Mouse (Mus musculus): ENCODE measurements around the gene Arsk.

Arsk gene

GRCm38 (mm10) chr13:76098493-76099303, at the start of gene Arsk, which contains the start of gene Ttc37:
TSS of gene Arsk (minus strand) at chr13:76098660.
TSS of gene Ttc37 (plus strand) at chr13:76098734.
- peak; percentile 86 for DNase-seq (ENCODE audit: low spot score)

- DNase-seq (ENCODE audit: low spot score) = no peak
Measured at GRCm38 (mm10) chr13:76141117-76141808, 42.8 kb upstream of the Arsk start.

- no peak for DNase-seq (ENCODE audit: low spot score)
Measured at GRCm38 (mm10) chr13:76138862-76139261, 40.4 kb upstream of the Arsk start.

- no peak for DNase-seq (ENCODE audit: low spot score)
Measured at GRCm38 (mm10) chr13:76132415-76132814, 34.0 kb upstream of the Arsk start.

- no peak for DNase-seq (ENCODE audit: low spot score)
Measured at GRCm38 (mm10) chr13:76128799-76129198, 30.3 kb upstream of the Arsk start.

- no peak for DNase-seq (ENCODE audit: low spot score)
Measured at GRCm38 (mm10) chr13:76109069-76109824, 10.8 kb upstream of the Arsk start.

GRCm38 (mm10) chr13:76101989-76102388, 3.5 kb upstream of the Arsk start:
- no peak for DNase-seq (ENCODE audit: low spot score)

- DNase-seq (ENCODE audit: low spot score) = no peak
Measured at GRCm38 (mm10) chr13:76098116-76098492, 356 bp downstream of the Arsk start.

GRCm38 (mm10) chr13:76074323-76074722, 24.1 kb downstream of the Arsk start:
- no peak for DNase-seq (ENCODE audit: low spot score)

GRCm38 (mm10) chr13:76064363-76064945, 34.0 kb downstream of the Arsk start:
- DNase-seq (ENCODE audit: low spot score) = no peak

GRCm38 (mm10) chr13:76063548-76063947, 34.9 kb downstream of the Arsk start:
- no peak for DNase-seq (ENCODE audit: low spot score)

- no peak for DNase-seq (ENCODE audit: low spot score)
Measured at GRCm38 (mm10) chr13:76062569-76062968, 35.9 kb downstream of the Arsk start.

GRCm38 (mm10) chr13:76062126-76062525, 36.3 kb downstream of the Arsk start:
- DNase-seq (ENCODE audit: low spot score) = no peak

GRCm38 (mm10) chr13:76059591-76059990, 38.9 kb downstream of the Arsk start:
- no peak for DNase-seq (ENCODE audit: low spot score)

- DNase-seq (ENCODE audit: low spot score) = no peak
Measured at GRCm38 (mm10) chr13:76057267-76058069, 41.0 kb downstream of the Arsk start.

- no peak for DNase-seq (ENCODE audit: low spot score)
Measured at GRCm38 (mm10) chr13:76056896-76057266, 41.6 kb downstream of the Arsk start, which contains the start of gene Gpr150. TSS of gene Gpr150 (minus strand) at chr13:76056996.

GRCm38 (mm10) chr13:76056261-76056724, 42.2 kb downstream of the Arsk start:
- peak; percentile 67 for DNase-seq (ENCODE audit: low spot score)

GRCm38 (mm10) chr13:76055391-76056232, 42.8 kb downstream of the Arsk start:
- peak; percentile 37 for DNase-seq (ENCODE audit: low spot score)

- no peak for DNase-seq (ENCODE audit: low spot score)
Measured at GRCm38 (mm10) chr13:76044971-76045370, 53.5 kb downstream of the Arsk start.

- DNase-seq (ENCODE audit: low spot score) = no peak
Measured at GRCm38 (mm10) chr13:76042455-76042854, 56.0 kb downstream of the Arsk start.
